Mouse (Mus musculus): Measurements from ENCODE around the gene Trpm3. TPM values are rescaled to one million over a fixed set of nuclear protein-coding genes. Genes with fewer than 3 reads are reported as not detected.

Gene Trpm3
- polyA plus RNA-seq, 1 experiment from 2014 or later = 23.3 TPM

DNA sequence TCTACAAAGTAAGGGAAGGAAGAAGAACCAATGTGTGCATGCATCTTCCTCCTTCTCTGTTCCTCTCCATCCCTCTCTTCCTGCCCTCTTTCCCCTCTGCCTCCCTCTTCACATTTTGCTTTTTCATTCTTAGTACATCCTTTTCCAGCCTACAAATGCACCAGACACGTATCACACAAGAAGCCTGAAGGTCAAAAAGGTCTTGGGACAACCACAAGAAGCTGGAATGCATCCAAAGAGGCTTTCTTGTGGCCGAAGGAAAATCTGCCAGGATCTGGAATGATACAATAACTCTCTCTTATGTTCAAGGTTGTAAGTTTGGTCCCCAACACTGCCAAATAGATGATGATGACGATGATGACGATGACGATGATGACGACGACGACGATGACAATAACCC, 802.1 kb downstream of the Trpm3 start:
- Histone ChIP-seq H3K36me3 (ENCODE audit: control insufficient read depth, insufficient read depth, low read length) (no peaks in the 10 kb centered on the region), H3K9ac (replicated peaks; ENCODE audit: low read depth, low read length) (no peak overlapping the region), H3K27me3 (ENCODE audit: control insufficient read depth, insufficient read depth, low read length) (no peaks in the 10 kb centered on the region), H3K27ac (ENCODE audit: low read depth, low read length) (no peak overlapping the region), H3K4me3 (ENCODE audit: low read depth, low read length) (no peak overlapping the region), H3K4me1 (ENCODE audit: control insufficient read depth, insufficient read depth, low read length) (peaks cover 4% of the 10 kb centered on the region; the same call in 1 of the 2 replicates), H3K4me2 (ENCODE audit: low read depth, low read length) (no peak overlapping the region), H3K9me3 (ENCODE audit: control insufficient read depth, low read length) (no peaks in the 10 kb centered on the region)
- 91% methylated on average over 9 of the region's 9 CpGs for WGBS
- no peak for ATAC-seq (ENCODE audit: low read depth)

DNA sequence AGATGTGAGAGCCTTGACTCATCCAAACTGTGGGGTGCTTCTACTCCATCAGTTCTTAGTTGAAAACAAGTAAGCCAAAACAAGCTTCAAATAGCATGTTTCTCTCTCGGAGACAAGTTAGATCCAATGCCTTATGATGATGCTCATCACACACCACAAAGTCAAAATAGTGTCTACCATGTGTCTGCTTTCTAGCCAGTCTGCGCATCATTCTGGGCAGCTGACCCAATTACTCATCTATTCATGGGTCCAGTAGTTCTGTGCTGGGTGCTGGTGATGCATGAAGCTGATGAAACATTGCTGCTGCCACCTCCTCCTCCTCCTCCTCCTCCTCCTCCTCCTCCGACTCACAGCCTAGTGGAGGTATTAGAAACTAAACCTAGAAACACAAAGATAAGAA, 813.6 kb downstream of the Trpm3 start:
- H3K4me2 ChIP-seq (ENCODE audit: low read depth, low read length) = no peak overlapping the region

DNA sequence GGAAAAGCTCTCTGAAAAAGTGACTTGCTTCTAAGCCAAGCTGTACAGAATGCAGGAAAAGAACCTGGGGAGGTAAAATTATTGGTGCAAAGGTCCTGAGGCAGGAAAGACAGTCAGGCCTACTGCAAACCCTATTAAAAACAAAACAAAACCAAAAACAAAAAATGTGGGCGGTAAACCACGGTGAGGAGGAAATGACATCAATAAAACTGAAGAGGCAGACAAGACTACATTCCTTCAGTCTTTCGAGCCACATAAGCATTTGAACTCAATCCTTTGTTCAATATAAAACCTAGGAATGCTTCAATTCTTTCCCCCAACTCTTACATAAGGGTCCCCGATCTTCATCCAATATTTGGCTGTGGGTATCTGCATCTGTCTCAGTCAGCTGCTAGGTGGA, 814.3 kb downstream of the Trpm3 start:
- WGBS = 83% methylated on average over 4 of the region's 4 CpGs
- no peak for ATAC-seq (ENCODE audit: low read depth)
- no peaks in the 10 kb centered on the region for H3K36me3 ChIP-seq (ENCODE audit: control insufficient read depth, insufficient read depth, low read length)
- H3K4me1 ChIP-seq (ENCODE audit: control insufficient read depth, insufficient read depth, low read length) = no peaks in the 10 kb centered on the region
- no peak overlapping the region for H3K4me2 ChIP-seq (ENCODE audit: low read depth, low read length)
- no peaks in the 10 kb centered on the region for H3K27me3 ChIP-seq (ENCODE audit: control insufficient read depth, insufficient read depth, low read length)
- H3K27ac ChIP-seq (ENCODE audit: low read depth, low read length) = no peak overlapping the region
- H3K9ac ChIP-seq (replicated peaks; ENCODE audit: low read depth, low read length) = no peak overlapping the region
- no peaks in the 10 kb centered on the region for H3K9me3 ChIP-seq (ENCODE audit: control insufficient read depth, low read length)
- H3K4me3 ChIP-seq (ENCODE audit: low read depth, low read length) = no peak overlapping the region

More for the DNA sequence above, 813.6 kb downstream of the Trpm3 start:
- H3K4me1 ChIP-seq (ENCODE audit: control insufficient read depth, insufficient read depth, low read length) = no peaks in the 10 kb centered on the region
- H3K4me3 ChIP-seq (ENCODE audit: low read depth, low read length) = no peak overlapping the region
- H3K27me3 ChIP-seq (ENCODE audit: control insufficient read depth, insufficient read depth, low read length) = no peaks in the 10 kb centered on the region
- H3K9me3 ChIP-seq (ENCODE audit: control insufficient read depth, low read length) = no peaks in the 10 kb centered on the region
- no peaks in the 10 kb centered on the region for H3K36me3 ChIP-seq (ENCODE audit: control insufficient read depth, insufficient read depth, low read length)
- no peak overlapping the region for H3K27ac ChIP-seq (ENCODE audit: low read depth, low read length)
- ATAC-seq (ENCODE audit: low read depth) = no peak
- H3K9ac ChIP-seq (replicated peaks; ENCODE audit: low read depth, low read length) = no peak overlapping the region
- 95% methylated on average over 3 of the region's 3 CpGs for WGBS

DNA sequence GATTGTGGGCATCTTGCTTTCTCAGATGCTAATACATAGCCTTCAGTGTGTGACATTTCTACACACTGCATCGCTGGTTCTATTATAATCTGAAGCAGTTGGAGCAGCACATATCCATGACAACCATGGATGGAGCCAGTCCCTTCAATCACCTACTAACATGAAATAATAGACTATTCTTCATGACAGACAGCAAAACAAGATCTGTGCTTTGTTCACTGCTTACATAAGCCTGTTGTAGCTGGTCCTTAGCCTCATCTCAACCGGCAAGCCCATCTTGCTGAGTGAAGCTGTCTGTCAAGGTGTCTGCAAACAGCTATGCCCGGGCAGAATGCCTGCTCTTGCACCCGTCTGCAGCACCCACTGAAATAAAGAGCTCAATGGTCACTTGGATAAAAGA, 819.6 kb downstream of the Trpm3 start:
- Histone ChIP-seq H3K9me3 (ENCODE audit: control insufficient read depth, low read length) (no peaks in the 10 kb centered on the region), H3K36me3 (ENCODE audit: control insufficient read depth, insufficient read depth, low read length) (no peaks in the 10 kb centered on the region), H3K9ac (replicated peaks; ENCODE audit: low read depth, low read length) (no peak overlapping the region), H3K4me2 (ENCODE audit: low read depth, low read length) (no peak overlapping the region), H3K4me3 (ENCODE audit: low read depth, low read length) (no peak overlapping the region), H3K4me1 (ENCODE audit: control insufficient read depth, insufficient read depth, low read length) (0 out of 2 replicates have a peak, but pooled peaks cover 2% of the 10 kb centered on the region), H3K27ac (ENCODE audit: low read depth, low read length) (no peak overlapping the region), H3K27me3 (ENCODE audit: control insufficient read depth, insufficient read depth, low read length) (no peaks in the 10 kb centered on the region)
- ATAC-seq (ENCODE audit: low read depth) = no peak
- 67% methylated on average over 4 of the region's 4 CpGs for WGBS

DNA sequence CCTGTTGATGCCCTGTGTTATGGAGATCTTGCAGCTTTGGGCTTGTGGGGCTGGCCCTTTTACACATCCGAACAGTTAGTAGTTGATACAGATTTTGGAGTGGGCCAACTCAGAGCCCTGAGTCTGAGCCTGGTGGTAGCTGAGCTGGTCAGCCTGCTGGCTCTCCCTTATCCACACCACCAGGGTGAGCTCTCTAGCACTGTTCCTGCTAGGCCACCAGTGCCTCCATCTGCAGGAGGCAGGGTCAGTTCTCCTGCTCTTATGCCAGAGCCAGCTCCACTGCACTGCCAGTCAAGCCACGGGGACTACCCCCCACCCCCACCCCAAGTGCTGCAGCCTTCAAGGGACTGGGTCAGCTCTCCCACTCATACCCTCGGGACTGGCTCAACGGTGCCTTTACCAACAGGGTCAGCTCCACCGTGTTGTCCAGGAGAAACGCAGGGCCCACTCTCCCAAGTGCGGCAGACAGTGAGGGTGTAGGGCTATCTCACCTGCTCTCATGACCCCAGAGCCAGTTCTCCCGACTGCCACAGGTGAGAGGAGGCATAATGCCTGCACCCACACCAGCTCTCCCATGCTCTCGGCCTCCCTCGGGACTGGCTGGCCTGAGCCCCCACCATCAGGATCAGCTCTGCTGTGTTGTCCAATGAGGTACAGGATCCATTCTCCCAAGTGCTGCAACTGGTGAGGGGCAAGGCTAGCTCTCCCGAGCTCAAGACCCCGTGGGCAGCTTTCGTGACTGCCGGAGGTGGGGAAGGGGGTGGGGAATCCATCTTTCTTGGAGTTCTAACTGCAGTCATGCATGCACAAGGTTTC, 821.8 kb downstream of the Trpm3 start:
- Histone ChIP-seq H3K4me1 (ENCODE audit: control insufficient read depth, insufficient read depth, low read length) (0 out of 2 replicates have a peak, but pooled peaks cover 2% of the 10 kb centered on the region), H3K27me3 (ENCODE audit: control insufficient read depth, insufficient read depth, low read length) (no peaks in the 10 kb centered on the region), H3K4me2 (ENCODE audit: low read depth, low read length) (no peak overlapping the region), H3K9me3 (ENCODE audit: control insufficient read depth, low read length) (no peaks in the 10 kb centered on the region), H3K36me3 (ENCODE audit: control insufficient read depth, insufficient read depth, low read length) (no peaks in the 10 kb centered on the region), H3K27ac (ENCODE audit: low read depth, low read length) (no peak overlapping the region), H3K9ac (replicated peaks; ENCODE audit: low read depth, low read length) (no peak overlapping the region), H3K4me3 (ENCODE audit: low read depth, low read length) (no peak overlapping the region)
- peak; percentile 19; the same call in 1 of the 2 replicates for ATAC-seq (ENCODE audit: low read depth)
- 76% methylated on average over 14 of the region's 14 CpGs for WGBS

DNA sequence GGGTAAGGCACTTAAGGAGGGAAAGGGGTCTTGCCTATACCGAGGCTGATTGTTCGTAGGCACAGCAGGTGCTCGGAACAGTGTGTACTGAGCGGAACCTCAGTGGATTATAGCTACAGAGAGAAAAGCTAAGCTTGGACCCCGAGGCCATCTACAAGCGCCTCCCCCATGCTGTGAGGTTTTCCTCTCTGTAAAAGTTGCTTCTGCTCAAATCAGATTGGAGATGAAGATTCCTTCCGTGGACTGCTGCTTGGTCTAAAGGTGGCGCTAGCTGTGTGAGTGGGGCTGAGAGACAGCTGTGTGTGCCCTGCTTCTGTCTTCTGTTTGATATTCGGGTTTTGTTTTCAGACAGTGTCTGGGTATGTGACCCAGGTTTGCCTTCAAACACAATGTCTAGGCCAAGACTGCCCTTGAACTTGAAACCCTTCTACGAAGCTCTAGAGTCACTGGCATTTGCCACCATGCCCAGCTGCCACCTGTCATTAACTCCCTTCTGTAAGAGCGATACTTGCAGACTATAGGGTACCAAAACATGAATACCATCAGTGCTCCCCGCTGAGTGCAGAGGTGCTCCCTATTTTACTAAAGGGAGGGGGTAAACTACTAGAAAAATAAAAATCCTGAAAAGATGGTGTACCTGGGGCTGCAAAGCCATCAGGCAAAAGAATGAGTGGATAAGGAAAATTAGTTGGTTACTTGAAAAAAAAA, 823.3 kb downstream of the Trpm3 start:
- no peak; the same call in 1 of the 2 replicates for ATAC-seq (ENCODE audit: low read depth)
- Histone ChIP-seq H3K4me2 (ENCODE audit: low read depth, low read length) (no peak overlapping the region), H3K9ac (replicated peaks; ENCODE audit: low read depth, low read length) (no peak overlapping the region), H3K4me3 (ENCODE audit: low read depth, low read length) (no peak overlapping the region), H3K27ac (ENCODE audit: low read depth, low read length) (no peak overlapping the region), H3K9me3 (ENCODE audit: control insufficient read depth, low read length) (no peaks in the 10 kb centered on the region), H3K4me1 (ENCODE audit: control insufficient read depth, insufficient read depth, low read length) (0 out of 2 replicates have a peak, but pooled peaks cover 2% of the 10 kb centered on the region), H3K27me3 (ENCODE audit: control insufficient read depth, insufficient read depth, low read length) (no peaks in the 10 kb centered on the region), H3K36me3 (ENCODE audit: control insufficient read depth, insufficient read depth, low read length) (no peaks in the 10 kb centered on the region)
- 58% methylated on average over 12 of the region's 12 CpGs for WGBS

DNA sequence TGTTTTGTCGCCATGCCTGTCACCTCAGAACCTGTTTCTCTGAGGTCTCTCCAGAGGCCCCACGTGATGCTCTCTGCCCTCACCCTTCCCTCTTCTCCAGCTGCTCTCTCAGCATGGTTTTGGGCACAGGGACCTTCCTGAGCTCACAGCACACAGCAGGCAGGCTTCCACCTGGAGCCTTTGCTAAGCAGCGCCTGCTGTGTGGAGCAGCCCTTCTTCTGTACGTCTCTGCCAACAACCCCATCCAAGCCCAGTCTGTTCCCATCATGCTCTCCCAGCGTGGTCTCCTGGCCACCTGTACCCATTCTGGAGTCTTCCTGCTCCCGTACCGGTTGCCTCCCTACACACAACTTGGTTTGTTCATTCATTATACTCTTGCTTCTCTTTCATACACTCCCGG, 823.9 kb downstream of the Trpm3 start:
- WGBS = 51% methylated on average over 8 of the region's 8 CpGs
- Histone ChIP-seq H3K27ac (ENCODE audit: low read depth, low read length) (no peak overlapping the region), H3K9me3 (ENCODE audit: control insufficient read depth, low read length) (no peaks in the 10 kb centered on the region), H3K4me1 (ENCODE audit: control insufficient read depth, insufficient read depth, low read length) (0 out of 2 replicates have a peak, but pooled peaks cover 2% of the 10 kb centered on the region), H3K4me2 (ENCODE audit: low read depth, low read length) (no peak overlapping the region), H3K9ac (replicated peaks; ENCODE audit: low read depth, low read length) (no peak overlapping the region), H3K4me3 (ENCODE audit: low read depth, low read length) (no peak overlapping the region), H3K27me3 (ENCODE audit: control insufficient read depth, insufficient read depth, low read length) (no peaks in the 10 kb centered on the region), H3K36me3 (ENCODE audit: control insufficient read depth, insufficient read depth, low read length) (no peaks in the 10 kb centered on the region)
- ATAC-seq (ENCODE audit: low read depth) = no peak

DNA sequence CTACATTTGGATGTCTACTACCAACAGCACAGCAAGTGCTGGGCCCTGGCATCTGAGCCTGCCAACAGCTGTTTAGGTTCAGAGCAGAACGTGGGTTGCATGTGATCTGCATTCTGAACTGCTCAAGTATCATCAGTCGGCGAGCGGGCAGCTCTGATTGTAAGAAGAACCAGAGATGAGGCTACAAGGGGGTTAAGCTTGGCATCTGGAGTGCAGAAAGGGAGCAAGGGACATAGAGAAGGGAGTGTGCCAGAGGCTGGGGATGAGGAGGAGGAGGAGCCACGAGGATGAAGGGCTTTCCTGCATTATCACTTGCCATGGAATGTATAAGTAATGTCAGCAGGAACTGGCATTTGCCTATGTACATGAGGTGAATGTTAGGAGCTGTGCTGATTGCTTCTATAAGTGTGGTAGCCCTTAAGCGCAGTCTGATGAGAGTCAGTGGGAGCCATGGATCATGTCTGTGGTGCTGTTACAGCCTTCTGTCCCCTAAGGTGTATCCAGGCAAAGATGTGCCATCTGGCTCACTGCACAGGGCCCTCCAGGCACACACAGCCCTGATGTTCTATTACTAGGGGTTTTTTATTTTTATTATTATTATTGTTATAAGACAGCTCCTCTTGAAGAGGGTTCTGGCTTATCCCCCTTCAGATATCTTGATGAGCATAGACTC, 825.0 kb downstream of the Trpm3 start:
- Histone ChIP-seq H3K4me1 (ENCODE audit: control insufficient read depth, insufficient read depth, low read length) (0 out of 2 replicates have a peak, but pooled peaks cover 2% of the 10 kb centered on the region), H3K27me3 (ENCODE audit: control insufficient read depth, insufficient read depth, low read length) (no peaks in the 10 kb centered on the region), H3K27ac (ENCODE audit: low read depth, low read length) (no peak overlapping the region), H3K9me3 (ENCODE audit: control insufficient read depth, low read length) (no peaks in the 10 kb centered on the region), H3K36me3 (ENCODE audit: control insufficient read depth, insufficient read depth, low read length) (no peaks in the 10 kb centered on the region), H3K4me2 (ENCODE audit: low read depth, low read length) (no peak overlapping the region), H3K9ac (replicated peaks; ENCODE audit: low read depth, low read length) (no peak overlapping the region), H3K4me3 (ENCODE audit: low read depth, low read length) (no peak overlapping the region)
- WGBS = 70% methylated on average over 6 of the region's 6 CpGs
- no peak for ATAC-seq (ENCODE audit: low read depth)

Data from neural tube, embryonic 14.5 days (tissue).